Mouse (Mus musculus): ENCODE results near the gene Calr. TPM values are rescaled to one million over a fixed set of nuclear protein-coding genes. Genes with fewer than 3 reads are reported as not detected.

Gene Calr
- polyA plus RNA-seq, 1 experiment from 2014 or later: 743 TPM

DNA sequence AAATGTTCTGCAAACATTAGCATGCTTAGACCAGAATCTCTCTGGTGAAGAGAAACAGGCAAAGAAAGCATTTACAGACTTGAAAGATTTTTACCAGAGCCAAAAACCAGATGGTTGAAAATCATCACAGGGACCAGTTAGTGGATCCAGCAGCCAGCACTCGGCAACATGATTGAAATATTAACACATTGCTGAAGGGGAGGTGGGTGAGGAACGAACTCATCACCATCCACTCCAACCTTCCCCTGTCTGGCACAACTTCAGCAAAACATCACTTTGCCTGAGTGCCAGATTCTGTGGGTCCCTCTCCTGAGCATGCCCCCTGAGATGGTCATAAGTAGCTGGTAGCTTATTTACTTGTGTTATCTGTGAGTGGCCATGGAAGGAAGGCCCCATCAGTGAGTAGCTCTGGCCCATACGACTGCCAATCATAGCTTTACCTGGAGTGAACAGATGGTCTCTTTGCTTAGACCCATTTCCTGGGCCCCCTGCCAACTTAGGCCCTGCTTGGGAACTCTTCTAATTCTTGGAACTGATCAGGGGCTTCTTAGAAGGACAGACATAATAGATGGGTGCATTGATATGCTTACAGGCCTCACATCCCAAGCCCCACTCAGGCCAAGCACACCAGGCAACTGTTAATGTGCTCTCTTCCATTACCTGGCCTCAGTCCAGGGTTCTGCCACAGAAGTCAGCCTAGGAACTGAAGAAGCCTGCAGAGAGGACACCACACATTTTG is 30.7 kb upstream of the Calr start:
- Histone ChIP-seq H3K36me3 (ENCODE audit: control insufficient read depth, insufficient read depth, low read length) (no peaks in the 10 kb centered on the region), H3K4me1 (ENCODE audit: control insufficient read depth, insufficient read depth, low read depth, low read length) (peaks cover 5% of the 10 kb centered on the region), H3K4me3 (ENCODE audit: low read length) (no peak overlapping the region), H3K27ac (ENCODE audit: low read depth, low read length) (peak overlapping the region; percentile 30; the same call in 1 of the 2 replicates), H3K4me2 (ENCODE audit: low read length) (no peak overlapping the region), H3K27me3 (replicated peaks; ENCODE audit: control insufficient read depth, insufficient read depth, low read length) (peaks cover 3% of the 10 kb centered on the region; the same call in 1 of the 2 replicates), H3K9ac (ENCODE audit: low read depth, low read length) (no peak overlapping the region), H3K9me3 (ENCODE audit: control insufficient read depth, low read length) (no peaks in the 10 kb centered on the region)
- 67% methylated on average over 3 of the region's 3 CpGs for WGBS
- peak; percentile 80 for ATAC-seq

DNA sequence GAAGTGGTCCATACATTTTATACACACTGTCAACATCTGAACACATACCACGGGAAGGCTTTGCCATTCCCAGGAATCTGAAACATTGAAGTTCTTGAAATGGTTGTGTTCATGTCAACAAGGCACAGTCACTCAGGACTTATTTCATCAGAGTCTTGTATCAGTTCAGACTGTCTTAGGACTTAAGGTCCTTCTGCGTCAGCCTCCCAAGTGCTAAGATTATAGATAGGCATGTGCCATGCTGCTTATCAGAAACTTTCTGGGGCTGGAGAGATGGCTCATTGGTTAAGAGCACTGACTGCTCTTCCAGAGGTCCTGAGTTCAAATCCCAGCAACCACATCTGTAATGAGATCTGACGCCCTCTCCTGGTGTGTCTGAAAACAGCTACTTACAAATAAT is 27.6 kb upstream of the Calr start:
- peaks cover 13% of the 10 kb centered on the region for H3K4me1 ChIP-seq (ENCODE audit: control insufficient read depth, insufficient read depth, low read depth, low read length)
- no peaks in the 10 kb centered on the region for H3K9me3 ChIP-seq (ENCODE audit: control insufficient read depth, low read length)
- 90% methylated on average over 3 of the region's 3 CpGs for WGBS
- peaks cover 3% of the 10 kb centered on the region; the same call in 1 of the 2 replicates for H3K27me3 ChIP-seq (replicated peaks; ENCODE audit: control insufficient read depth, insufficient read depth, low read length)
- ATAC-seq: no peak
- no peak overlapping the region for H3K27ac ChIP-seq (ENCODE audit: low read depth, low read length)
- no peak overlapping the region for H3K4me3 ChIP-seq (ENCODE audit: low read length)
- no peaks in the 10 kb centered on the region; the same call in 1 of the 2 replicates for H3K36me3 ChIP-seq (ENCODE audit: control insufficient read depth, insufficient read depth, low read length)
- H3K4me2 ChIP-seq (ENCODE audit: low read length): no peak overlapping the region
- H3K9ac ChIP-seq (ENCODE audit: low read depth, low read length): no peak overlapping the region

DNA sequence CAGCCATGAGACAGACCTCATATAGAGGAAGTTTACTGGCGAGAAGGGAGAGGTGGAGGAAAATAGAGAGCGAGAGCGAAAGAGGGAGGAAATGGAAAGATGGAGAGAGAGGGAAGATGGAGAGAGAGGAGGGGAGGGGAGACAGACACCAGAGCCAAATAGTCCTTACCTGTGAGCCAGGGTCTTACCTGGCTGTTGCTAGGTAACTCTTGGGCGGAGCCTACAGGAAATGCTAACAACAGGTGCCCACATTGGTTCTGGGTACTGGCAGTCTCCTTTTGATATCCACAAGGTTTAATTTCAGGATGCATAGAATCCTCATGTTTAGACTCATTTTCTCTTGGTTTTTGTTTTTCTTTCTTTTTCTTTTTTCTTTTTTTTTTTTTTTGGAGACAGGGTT is 26.3 kb upstream of the Calr start:
- no peak for ATAC-seq
- 72% methylated on average over 4 of the region's 4 CpGs for WGBS
- Histone ChIP-seq H3K27ac (ENCODE audit: low read depth, low read length) (no peak overlapping the region), H3K27me3 (replicated peaks; ENCODE audit: control insufficient read depth, insufficient read depth, low read length) (peaks cover 3% of the 10 kb centered on the region; the same call in 1 of the 2 replicates), H3K36me3 (ENCODE audit: control insufficient read depth, insufficient read depth, low read length) (peaks cover 4% of the 10 kb centered on the region), H3K4me3 (ENCODE audit: low read length) (peak overlapping the region; percentile 56), H3K9ac (ENCODE audit: low read depth, low read length) (no peak overlapping the region), H3K9me3 (ENCODE audit: control insufficient read depth, low read length) (no peaks in the 10 kb centered on the region), H3K4me2 (ENCODE audit: low read length) (peak overlapping the region; percentile 98), H3K4me1 (ENCODE audit: control insufficient read depth, insufficient read depth, low read depth, low read length) (peaks cover 13% of the 10 kb centered on the region)

DNA sequence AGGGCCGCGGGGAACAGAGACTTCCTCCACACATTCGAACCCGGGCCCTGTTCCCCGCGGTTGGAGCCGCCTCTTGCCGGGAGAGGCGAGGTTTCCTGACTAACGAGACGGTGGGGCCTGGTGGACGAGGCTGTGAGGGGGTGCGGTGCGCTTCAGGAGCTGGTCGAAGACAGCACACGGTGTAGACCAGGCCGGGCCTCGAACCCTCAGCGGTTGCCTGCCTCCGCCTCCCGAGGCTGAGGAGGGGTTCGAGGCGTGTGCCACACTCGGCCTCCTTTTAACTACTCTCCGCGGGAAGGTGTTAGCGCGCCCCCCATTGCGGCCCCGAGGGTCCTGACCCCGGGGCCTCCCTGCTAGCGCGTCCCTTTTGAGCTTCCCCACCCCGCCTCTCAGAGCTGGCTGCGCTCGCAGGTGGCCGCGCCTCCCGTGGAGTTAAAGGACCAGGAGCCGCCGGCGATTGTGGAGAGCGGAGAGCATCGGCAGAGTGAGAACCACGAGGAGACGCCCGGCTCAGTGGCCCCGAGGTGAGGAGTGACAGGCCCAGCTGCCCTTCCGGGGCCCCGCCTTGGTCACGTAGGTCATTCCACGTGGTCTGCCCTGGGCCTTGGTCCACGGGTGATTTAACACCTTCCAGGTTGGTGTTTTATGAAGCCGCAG is 25.7 kb upstream of the Calr start:
- ATAC-seq: peak; percentile 49
- Histone ChIP-seq H3K4me1 (ENCODE audit: control insufficient read depth, insufficient read depth, low read depth, low read length) (peaks cover 13% of the 10 kb centered on the region), H3K4me2 (ENCODE audit: low read length) (peak overlapping the region; percentile 98), H3K9ac (ENCODE audit: low read depth, low read length) (peak overlapping the region; percentile 62), H3K27me3 (replicated peaks; ENCODE audit: control insufficient read depth, insufficient read depth, low read length) (peaks cover 3% of the 10 kb centered on the region; the same call in 1 of the 2 replicates), H3K4me3 (ENCODE audit: low read length) (peak overlapping the region; percentile 56), H3K9me3 (ENCODE audit: control insufficient read depth, low read length) (no peaks in the 10 kb centered on the region), H3K36me3 (ENCODE audit: control insufficient read depth, insufficient read depth, low read length) (peaks cover 9% of the 10 kb centered on the region), H3K27ac (ENCODE audit: low read depth, low read length) (no peak overlapping the region)
- WGBS: 3% methylated on average over 51 of the region's 54 CpGs

DNA sequence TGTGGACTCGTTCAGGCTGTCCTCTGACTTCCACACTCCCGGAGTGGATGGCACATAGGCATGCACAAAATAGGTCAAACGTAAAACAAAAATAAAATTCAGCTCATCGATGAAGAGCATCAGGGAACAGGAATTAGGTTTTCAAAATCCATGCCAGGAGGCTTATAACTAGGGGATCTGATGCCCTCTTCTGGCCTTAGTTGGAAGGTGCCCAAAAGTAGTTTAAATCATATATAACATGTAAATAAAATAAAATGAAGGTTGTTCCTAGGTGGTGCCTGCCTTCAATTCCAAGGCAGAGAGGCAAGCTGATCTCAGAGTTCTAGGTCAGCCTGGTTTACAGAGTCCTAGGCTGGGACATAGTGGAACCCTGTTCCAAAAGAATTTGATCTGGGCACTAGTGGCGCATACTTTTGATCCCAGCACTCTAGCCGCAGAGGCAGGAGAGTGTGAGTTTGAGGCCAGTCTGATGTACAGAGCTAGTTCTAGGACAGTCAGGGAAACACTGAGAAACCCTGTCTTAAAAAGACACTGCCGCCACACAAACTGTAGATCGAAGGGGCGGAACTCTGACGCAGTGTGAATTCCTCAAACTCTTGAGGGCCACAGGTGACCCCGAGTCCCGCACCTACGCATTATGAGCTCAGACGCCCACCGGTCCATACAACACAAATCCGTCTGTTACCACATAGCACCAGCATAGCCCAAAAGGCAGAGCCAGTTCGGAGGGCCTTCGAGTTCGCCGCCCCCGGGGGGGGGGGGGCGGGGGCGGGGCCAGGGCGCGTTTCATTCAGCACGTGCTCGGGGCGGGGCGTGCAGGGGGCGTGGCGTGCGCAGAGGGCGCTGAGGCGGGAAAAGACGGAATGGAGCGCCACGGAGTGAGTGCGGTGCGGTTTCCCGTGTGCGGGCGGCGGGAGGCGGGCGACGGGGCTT is 24.9 kb upstream of the Calr start, which contains the start of gene Syce2:
Syce2 (plus strand) TSS at position 736 of the 933 bp plus-strand sequence.
- H3K4me3 ChIP-seq (ENCODE audit: low read length): peak within 1 kb of the TSS; percentile 56
- H3K4me2 ChIP-seq (ENCODE audit: low read length): peak within 1 kb of the TSS; percentile 98
- peaks cover 3% of the 10 kb centered on the region; the same call in 1 of the 2 replicates for H3K27me3 ChIP-seq (replicated peaks; ENCODE audit: control insufficient read depth, insufficient read depth, low read length)
- 17% methylated on average over 37 of the region's 46 CpGs for WGBS
- ATAC-seq: peak; percentile 76
- no peaks in the 10 kb centered on the region for H3K9me3 ChIP-seq (ENCODE audit: control insufficient read depth, low read length)
- peaks cover 10% of the 10 kb centered on the region for H3K36me3 ChIP-seq (ENCODE audit: control insufficient read depth, insufficient read depth, low read length)
- H3K27ac ChIP-seq (ENCODE audit: low read depth, low read length): no peak within 1 kb of the TSS
- peaks cover 13% of the 10 kb centered on the region for H3K4me1 ChIP-seq (ENCODE audit: control insufficient read depth, insufficient read depth, low read depth, low read length)
- H3K9ac ChIP-seq (ENCODE audit: low read depth, low read length): peak within 1 kb of the TSS; percentile 62

DNA sequence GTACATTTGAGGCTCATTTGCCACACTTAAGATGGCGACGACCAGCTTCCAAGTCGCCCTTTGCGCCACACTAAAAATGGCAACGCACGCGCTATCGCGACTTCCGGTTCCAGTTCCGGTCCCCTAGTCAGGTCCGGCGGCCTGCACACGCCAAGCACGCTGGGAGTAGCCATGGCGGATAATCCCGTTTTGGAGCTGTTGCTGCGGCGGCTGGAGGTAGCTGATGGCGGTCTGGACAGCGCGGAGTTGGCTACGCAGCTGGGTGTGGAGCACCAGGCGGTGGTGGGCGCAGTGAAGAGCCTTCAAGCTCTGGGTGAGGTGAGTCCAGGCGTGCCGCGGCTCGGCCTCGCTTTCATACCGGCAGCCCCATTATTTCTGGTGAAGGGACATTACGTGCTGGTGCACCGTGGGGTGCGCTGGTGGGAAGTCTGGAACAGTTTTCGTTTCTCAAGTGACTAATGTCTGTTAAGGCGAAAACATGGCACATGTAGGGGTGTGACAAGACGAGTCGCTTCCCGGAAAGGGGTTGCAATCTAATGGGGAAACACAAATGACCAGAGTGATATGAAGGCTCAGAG is 10.2 kb upstream of the Calr start, which contains the start of gene Farsa:
Farsa (plus strand) TSS at position 126 of the 578 bp plus-strand sequence.
- ATAC-seq: peak; percentile 95
- peak within 1 kb of the TSS; percentile 94 for H3K4me3 ChIP-seq (ENCODE audit: low read length)
- H3K9me3 ChIP-seq (ENCODE audit: control insufficient read depth, low read length): no peaks in the 10 kb centered on the region
- peak within 1 kb of the TSS; percentile 96 for H3K4me2 ChIP-seq (ENCODE audit: low read length)
- H3K36me3 ChIP-seq (ENCODE audit: control insufficient read depth, insufficient read depth, low read length): peaks cover 8% of the 10 kb centered on the region
- H3K27ac ChIP-seq (ENCODE audit: low read depth, low read length): peak within 1 kb of the TSS; percentile 85
- under 1% methylated on average over 39 of the region's 39 CpGs for WGBS
- H3K9ac ChIP-seq (ENCODE audit: low read depth, low read length): peak within 1 kb of the TSS; percentile 91
- H3K27me3 ChIP-seq (replicated peaks; ENCODE audit: control insufficient read depth, insufficient read depth, low read length): no peaks in the 10 kb centered on the region
- H3K4me1 ChIP-seq (ENCODE audit: control insufficient read depth, insufficient read depth, low read depth, low read length): peaks cover 12% of the 10 kb centered on the region

DNA sequence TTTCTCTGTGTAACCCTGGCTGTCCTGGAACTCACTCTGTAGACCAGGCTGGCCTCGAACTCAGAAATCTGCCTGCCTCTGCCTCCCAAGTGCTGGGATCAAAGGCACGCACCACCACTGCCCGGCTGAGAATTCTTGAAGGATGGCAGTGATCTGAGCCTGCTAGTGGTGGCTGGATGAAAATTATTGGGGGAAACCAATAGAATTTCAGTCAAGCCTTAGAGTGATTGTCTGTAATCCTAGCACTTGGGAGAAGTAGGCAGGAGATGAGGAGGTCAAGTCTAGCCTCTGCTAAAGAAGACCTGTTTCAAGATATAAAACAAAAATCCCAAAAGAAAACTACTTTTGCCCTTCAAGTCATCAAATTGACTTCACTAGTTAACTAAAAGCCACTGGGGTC is 9.7 kb upstream of the Calr start:
- Histone ChIP-seq H3K9ac (ENCODE audit: low read depth, low read length) (no peak overlapping the region), H3K4me2 (ENCODE audit: low read length) (no peak overlapping the region), H3K4me1 (ENCODE audit: control insufficient read depth, insufficient read depth, low read depth, low read length) (peaks cover 12% of the 10 kb centered on the region), H3K4me3 (ENCODE audit: low read length) (peak overlapping the region; percentile 94), H3K27me3 (replicated peaks; ENCODE audit: control insufficient read depth, insufficient read depth, low read length) (no peaks in the 10 kb centered on the region), H3K36me3 (ENCODE audit: control insufficient read depth, insufficient read depth, low read length) (peaks cover 6% of the 10 kb centered on the region), H3K27ac (ENCODE audit: low read depth, low read length) (no peak overlapping the region), H3K9me3 (ENCODE audit: control insufficient read depth, low read length) (no peaks in the 10 kb centered on the region)
- ATAC-seq: peak; percentile 22
- WGBS: 91% methylated on average over 3 of the region's 3 CpGs

DNA sequence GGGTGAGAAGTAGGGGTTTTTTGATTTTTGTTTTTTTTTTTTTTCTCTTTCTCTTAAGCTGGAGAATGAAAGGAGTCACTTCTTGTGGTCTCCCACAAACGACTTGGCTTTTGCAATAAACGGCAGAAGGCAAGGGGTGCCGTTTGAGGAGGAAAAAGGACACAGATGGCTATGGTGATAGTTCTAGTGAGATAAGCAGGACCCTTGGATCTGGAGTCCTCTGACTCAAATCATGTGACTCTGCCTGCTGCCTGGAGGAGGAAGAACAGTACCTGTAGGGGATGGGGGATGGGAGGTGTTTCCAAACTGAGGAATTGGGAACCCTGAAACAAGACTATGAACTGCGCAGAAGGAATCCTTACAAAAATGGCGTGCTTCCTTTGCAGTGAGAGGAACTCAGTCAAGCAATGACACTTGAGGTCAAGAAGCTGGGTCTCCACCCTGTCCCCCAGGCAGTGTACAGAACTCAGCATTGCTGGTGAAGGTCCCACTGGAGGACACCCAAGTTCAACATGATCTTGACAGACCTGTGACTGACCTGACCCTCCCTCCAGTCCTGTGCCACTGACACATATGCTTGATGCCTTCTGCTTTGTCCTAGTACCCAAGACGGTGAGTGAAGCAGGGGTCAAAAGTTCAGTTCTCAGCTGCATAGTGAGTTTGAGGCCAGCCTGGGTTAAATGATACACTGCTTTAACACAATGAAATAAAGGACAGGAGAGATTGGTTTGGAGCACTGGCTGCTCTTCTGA is 1.1 kb upstream of the Calr start:
- Histone ChIP-seq H3K4me1 (ENCODE audit: control insufficient read depth, insufficient read depth, low read depth, low read length) (peaks cover 25% of the 10 kb centered on the region), H3K9me3 (ENCODE audit: control insufficient read depth, low read length) (no peaks in the 10 kb centered on the region), H3K36me3 (ENCODE audit: control insufficient read depth, insufficient read depth, low read length) (peaks cover 18% of the 10 kb centered on the region), H3K27ac (ENCODE audit: low read depth, low read length) (peak overlapping the region; percentile 88), H3K27me3 (replicated peaks; ENCODE audit: control insufficient read depth, insufficient read depth, low read length) (no peaks in the 10 kb centered on the region), H3K4me2 (ENCODE audit: low read length) (peak overlapping the region; percentile 89), H3K4me3 (ENCODE audit: low read length) (peak overlapping the region; percentile 84), H3K9ac (ENCODE audit: low read depth, low read length) (peak overlapping the region; percentile 80)
- no peak for ATAC-seq
- WGBS: 45% methylated on average over 6 of the region's 6 CpGs

All from hindbrain, embryonic 16.5 days (tissue).